Mouse (Mus musculus): ENCODE data around the gene Bco1. TPM values are rescaled to one million over a fixed set of nuclear protein-coding genes. Genes with fewer than 3 reads are reported as not detected.

Gene Bco1
- polyA plus RNA-seq, 2 experiments from 2014 or later, result not detected

DNA sequence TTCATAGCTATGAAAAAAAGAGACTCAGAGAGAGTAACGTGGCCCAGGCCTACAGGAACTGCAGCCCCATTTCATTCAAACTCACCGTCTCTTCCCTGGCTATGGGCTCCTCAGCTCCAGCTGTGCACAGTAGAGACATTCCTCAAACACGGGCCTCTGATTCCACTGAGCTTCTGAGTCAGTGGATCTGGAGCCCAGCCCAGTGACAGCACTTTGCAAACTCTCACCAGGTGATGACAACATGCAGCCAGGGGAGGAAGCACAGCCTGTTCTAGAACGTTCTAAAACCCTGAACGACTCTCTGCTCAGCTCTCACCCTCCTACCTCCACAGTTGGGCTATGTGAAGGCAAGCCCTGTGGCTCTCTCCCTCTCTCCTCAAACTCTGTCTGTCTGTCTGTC is 1.6 kb upstream of the Bco1 start:
- no peak for ATAC-seq

GRCm38 (mm10) chr8:117097051-117097563 is 1.5 kb downstream of the Bco1 start:
- ATAC-seq, result no peak

- no peak for ATAC-seq
These were observed 2.0 kb downstream of the Bco1 start for GRCm38 (mm10) chr8:117097564-117098191.

GRCm38 (mm10) chr8:117107533-117107932 is 11.9 kb downstream of the Bco1 start:
- peak; percentile 63 for ATAC-seq

DNA sequence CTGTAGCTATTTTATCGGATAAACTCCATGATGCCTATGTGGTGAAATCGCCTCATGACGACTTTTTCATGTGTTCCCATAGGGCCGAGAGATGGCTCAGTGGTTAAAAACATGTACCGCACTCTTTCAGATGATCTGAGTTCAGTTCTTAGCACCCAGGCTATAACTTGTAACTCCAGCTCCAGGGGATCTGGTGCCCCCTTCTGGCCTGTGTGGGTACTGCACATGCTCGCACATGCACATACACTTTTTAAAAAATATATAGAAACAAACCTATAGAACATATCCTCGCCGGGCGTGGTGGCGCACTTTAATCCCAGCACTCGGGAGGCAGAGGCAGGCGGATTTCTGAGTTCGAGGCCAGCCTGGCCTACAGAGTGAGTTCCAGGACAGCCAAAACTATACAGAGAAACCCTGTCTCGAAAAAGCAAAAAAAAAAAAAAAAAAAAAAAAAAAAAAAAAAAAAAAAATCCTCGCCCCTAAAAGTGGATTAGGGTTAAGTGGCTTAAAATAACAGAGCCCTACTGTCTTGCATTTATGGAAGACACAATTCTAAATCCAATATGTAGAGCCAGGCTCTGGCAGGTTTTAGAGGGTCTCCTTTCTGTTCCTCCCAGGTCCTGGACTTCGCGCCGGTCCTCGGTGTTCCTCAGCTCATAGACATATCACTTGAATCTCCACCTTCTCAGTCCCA is 13.5 kb downstream of the Bco1 start:
- no peak for ATAC-seq

DNA sequence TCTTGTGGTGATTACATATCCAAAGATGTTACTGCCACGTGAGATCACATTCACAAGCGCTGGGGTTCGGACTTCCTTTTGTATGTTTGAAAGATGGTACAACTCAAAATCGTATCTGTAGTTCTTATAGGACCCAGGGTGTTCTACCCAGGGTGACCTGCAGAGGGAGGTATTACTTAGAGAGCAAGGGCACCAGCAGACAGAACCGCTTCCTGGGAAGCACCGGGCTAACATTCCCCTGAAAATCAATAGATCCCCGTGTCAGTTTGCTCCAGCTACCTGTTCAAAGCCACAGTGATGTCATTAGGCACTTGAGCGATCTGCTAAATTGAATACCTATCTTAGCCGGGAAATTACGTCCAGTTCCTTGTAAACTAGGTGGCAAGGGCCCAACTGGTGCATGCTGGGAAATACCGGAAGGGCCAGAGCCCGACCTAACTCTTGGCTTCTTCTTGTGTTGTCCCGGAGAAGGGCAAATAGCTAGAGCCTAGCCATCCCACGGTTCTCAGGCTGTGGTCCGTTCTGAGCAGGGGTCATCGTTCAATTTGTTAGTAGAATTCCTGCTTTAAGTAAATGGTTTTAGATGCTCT is 14.2 kb downstream of the Bco1 start:
- no peak for ATAC-seq

GRCm38 (mm10) chr8:117111641-117112040 is 16.0 kb downstream of the Bco1 start:
- ATAC-seq, result no peak

- no peak for ATAC-seq
These were observed 16.6 kb downstream of the Bco1 start for GRCm38 (mm10) chr8:117112261-117112660.

GRCm38 (mm10) chr8:117115094-117115493 is 19.4 kb downstream of the Bco1 start:
- no peak for ATAC-seq

DNA sequence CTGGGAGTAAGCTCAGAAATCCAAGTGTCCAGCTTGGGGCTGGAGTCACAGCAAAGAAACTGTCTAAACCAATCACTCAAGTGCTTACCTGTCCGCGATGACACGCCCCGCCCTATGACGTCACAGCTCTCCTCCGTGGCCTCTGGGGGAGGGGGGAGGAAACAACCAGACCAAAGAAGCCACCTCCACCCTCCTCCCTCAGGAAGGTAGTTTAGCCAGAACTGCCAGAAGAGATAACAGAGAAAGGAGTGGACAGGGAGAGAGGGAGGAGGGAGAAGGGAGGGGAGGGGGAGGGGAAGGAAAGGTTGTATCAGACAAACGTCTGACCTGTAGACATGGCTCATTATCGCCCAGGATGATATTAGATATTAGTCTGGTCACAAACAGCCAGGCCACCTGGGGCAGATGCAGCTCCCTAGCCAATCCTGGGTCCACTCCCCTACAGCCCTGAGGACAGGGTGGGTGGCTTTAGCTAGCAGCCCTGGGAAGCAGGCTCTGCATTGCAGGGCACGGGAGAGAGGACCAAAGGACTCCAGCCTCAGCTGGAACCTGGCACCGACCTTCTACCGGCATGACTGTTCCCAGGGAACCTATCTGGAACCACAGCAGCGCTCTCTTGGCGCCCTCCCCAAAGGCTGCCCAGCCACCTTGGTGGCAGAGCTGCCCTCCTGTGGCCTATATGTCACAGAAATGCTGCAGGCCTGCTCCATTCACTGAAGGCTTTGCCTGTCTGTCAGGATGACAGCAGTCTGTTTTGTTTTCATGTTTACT is 20.2 kb downstream of the Bco1 start:
- no peak for ATAC-seq

- ATAC-seq, result no peak
These were observed 20.9 kb downstream of the Bco1 start for GRCm38 (mm10) chr8:117116534-117116933.

DNA sequence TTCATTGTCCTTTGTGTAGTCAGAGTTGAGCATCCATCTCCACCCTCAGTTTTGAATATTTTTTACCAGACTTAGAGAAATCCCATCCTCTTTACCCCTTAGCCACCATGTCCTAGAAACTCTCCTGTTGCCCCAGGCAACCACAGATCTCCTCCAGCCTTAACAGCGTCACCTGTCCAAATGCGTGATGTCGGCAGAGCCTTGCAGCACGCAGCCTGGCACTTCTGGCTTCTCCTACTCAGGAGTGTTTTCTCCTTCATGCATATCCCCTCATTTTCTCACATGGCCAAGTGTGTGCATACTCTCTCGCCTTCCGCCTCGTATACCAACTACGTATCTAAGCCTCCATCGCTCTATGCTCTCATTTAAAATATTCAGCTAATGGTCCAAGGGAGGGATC is 22.8 kb downstream of the Bco1 start:
- no peak for ATAC-seq

DNA sequence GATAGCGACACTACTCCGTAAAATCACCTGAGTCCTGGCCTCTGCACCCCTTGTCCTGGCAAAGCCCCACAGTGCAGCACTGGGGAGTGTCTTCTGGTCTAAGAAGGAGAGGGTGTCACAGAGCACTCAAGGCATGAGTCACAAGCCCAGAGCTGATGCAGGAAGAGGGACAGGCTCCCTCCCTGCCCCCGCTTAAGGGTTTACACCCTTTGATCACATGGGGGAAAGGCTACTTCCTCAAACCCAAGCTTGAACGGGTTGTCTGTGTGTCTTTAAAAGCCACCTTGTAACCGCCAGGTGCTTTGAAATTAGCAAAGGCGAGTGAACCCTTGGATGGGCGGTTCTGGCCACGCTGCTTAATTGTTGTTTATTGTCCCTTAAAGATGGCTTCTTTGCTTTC is 25.6 kb downstream of the Bco1 start:
- no peak for ATAC-seq

DNA sequence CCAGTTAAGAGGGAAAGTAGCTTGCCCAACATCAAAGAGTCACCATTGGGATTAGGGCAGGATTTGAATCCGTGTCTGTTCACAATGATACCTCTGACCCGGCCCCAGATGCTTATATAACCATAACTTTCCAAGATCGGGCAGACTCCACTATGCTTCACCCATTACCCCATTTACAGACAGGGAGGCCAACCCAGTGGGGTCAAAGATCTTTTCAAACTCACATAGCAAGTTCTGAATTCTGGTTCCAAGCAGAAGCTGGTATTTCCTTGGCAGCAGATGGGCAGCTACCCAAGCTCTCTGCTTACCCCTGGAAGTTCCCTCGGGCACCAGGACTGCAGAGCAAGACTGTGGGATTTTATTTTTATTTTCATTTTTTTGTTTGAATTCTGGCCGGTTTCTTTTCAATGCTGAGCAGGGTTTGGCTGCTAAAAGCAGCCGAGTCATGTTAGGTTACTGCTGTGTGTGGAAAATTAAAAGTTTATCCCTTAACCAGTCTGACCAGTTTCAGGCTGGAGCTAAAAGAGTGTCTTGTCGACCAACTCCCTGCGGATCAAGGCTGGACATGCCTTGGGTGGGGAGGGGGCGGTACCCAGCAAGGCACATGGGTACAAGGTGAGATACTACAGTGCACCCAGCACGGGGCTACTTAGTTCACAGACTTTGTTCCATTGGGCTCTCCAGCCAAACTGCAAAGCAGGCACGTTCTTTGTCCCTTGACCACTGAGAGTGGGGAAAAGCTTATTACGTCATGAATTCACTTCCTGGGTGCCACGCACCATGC is 28.4 kb downstream of the Bco1 start:
- no peak for ATAC-seq

GRCm38 (mm10) chr8:117125854-117126253 is 30.2 kb downstream of the Bco1 start:
- no peak for ATAC-seq

- no peak for ATAC-seq
These were observed 30.8 kb downstream of the Bco1 start for GRCm38 (mm10) chr8:117126411-117126810.

DNA sequence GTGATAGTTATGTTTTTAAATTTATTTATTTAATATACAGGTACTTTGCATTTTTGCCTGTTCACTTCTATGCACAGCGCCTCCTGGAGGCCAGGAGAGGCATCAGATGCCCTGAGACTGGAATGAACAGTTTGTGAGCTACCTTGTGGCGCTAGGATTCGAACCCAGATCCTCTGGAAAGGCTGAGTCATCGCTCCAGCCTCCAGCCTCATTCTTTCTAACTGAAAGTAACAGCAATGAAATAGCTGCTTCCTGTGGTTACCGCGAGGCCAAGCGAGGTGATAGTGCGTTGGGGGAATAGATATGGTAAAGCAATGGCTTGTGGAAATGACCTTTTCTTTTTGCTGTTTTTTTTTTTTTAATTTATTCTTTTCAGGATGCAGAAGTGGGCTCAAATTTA is 31.4 kb downstream of the Bco1 start:
- ATAC-seq, result no peak

DNA sequence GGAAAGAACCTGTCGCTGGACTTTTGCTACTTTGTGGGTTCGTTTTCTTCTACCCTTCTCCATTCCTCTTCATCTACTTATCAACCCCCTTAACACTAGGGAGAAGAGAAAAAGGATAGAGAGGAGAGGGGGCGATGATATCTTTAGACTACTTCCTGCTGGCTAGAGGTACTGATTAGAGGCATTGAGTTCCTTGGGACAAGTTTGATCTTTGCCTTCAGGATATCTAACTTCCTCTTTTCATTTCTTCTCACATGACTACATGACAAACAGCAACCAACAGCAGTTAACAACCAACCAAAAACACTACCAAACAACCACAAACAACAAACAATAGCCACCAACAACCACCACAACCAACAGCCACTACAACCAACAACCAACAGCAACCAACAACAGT is 38.0 kb downstream of the Bco1 start:
- ATAC-seq, result no peak

DNA sequence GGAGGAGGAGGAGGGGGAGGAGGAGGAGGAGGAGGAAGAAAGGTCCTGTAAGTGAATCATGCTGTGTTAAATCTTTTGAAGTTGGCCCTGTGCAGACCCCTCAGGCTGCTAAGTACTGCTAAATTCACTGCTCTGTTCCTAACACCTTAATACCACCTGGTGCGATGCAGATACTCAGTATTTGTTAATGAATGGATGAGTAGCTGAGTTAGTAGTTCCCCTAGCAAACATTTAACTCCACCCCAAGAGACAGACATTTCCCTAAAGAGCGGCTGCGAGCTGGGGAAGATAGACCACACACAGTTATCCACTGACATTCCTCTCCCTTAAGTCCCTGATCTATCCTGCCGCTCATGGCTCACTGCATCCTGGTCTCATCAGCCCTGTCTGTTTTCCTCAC is 40.7 kb downstream of the Bco1 start:
- no peak for ATAC-seq

DNA sequence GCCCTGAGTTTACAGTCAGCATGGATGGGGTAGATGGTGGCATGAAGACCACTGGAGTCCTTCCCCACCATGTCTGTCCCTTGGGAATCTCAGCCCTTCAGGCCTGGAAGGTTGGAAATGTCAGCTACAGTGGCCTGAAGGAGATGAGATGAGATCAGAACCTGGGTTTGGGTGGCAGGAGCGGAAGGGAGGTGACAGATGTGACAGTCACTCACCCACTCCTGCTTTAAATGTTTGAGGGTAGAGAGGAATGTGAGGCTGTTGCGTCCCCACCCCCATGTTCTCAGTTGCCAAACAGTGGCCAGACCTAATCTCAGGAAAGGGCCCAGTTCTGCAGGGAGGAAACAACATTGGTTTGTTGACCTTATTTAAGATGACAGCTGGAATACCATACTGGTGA is 41.1 kb downstream of the Bco1 start:
- no peak for ATAC-seq

DNA sequence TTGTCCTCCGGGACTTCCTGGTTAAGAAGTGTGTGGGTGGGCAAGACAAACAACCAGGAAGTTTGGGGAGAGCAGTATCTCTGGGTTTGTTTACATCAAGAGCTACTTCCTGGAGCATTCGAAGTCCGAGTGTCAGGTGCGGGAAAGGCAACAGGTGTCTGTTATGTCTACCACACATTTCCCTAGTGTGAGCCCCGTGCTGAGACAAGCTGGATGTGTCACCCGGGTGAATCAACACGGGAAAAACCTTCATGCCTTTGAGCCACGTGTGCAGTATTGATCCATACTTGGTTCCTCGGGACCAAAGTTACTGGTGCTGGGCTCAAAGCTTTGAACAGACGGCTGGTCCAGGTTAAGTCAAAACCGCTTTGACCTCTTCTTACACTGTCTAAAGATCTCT is 41.7 kb downstream of the Bco1 start:
- no peak for ATAC-seq

GRCm38 (mm10) chr8:117148520-117148919 is 52.9 kb downstream of the Bco1 start:
- ATAC-seq, result no peak
